ENCODE assay signal across 15 mouse cellular contexts in genomic region chr10:76447406-76448229, GRCm38 (mm10). TPM values are rescaled to one million over a fixed set of nuclear protein-coding genes. Genes with fewer than 3 reads are reported as not detected.
A peak's percentile ranks its signal among the peaks of the same experiment; 100 is the strongest.
DNase-seq lines count a peak whose midpoint lies in the region; ATAC-seq and TF ChIP-seq lines count a peak whose summit lies in the region.
"Had no signal": no experiment of that assay in that cellular context is flagged by ENCODE, and none has a peak within 500 bp of the region (broad histone marks: within the 10 kb centered on the region; RNA-seq: fewer than 3 reads in every experiment).

No protein-coding gene starts in this region.

- H3K4me1 ChIP-seq in limb, embryonic 14.5 days (ENCODE audit: control insufficient read depth, insufficient read depth, low read length): peaks cover 10% of the 10 kb centered on the region; the same call in 1 of the 2 replicates
- peaks cover 12% of the 10 kb centered on the region for H3K4me1 ChIP-seq in limb, embryonic 10.5 days
- H3K4me1 ChIP-seq in intestine, embryonic 15.5 days (replicated peaks): peaks cover 8% of the 10 kb centered on the region; the same call in 1 of the 2 replicates

- no peak for DNase-seq in limb, embryonic 14.5 days (ENCODE audit: low spot score)
- no peak for DNase-seq in limb, embryonic 10.5 days (ENCODE audit: low spot score)
- peak; percentile 75 for DNase-seq in gastrocnemius, adult 2 months
- peak; percentile 62 to 70 for DNase-seq in heart, postnatal 10 days
- peak; percentile 90 for DNase-seq in lung, postnatal 36 days
- no peak for DNase-seq in right cerebral cortex, postnatal 4 days
- DNase-seq: layer of hippocampus, adult 9-11 months; retina, postnatal 1 day had no signal

- no peak overlapping the region for H3K4me2 ChIP-seq in limb, embryonic 14.5 days (replicated peaks; ENCODE audit: low read depth, low read length, severe bottlenecking)
- H3K4me2 ChIP-seq in intestine, embryonic 15.5 days (replicated peaks): no peak overlapping the region

- no peak for TF ChIP-seq POLR2A in limb, embryonic 14.5 days (IDR thresholded peaks at IDR 0.05; ENCODE audit: borderline replicate concordance, extremely low read depth, insufficient read depth, insufficient read length)

- 69% methylated on average over 15 of the region's 15 CpGs for WGBS in limb, embryonic 14.5 days
- 83% methylated on average over 15 of the region's 15 CpGs for WGBS in limb, embryonic 10.5 days
- 75% methylated on average over 15 of the region's 15 CpGs for WGBS in intestine, embryonic 15.5 days

- 0 out of 2 replicates have a peak overlapping the region, but pooled peaks have one; percentile 12 for H3K9ac ChIP-seq in limb, embryonic 14.5 days (ENCODE audit: low read depth, low read length, severe bottlenecking)
- no peak overlapping the region for H3K9ac ChIP-seq in intestine, embryonic 15.5 days
- H3K9ac ChIP-seq: liver, embryonic 14.5 days had no signal

- H3K27ac ChIP-seq in limb, embryonic 14.5 days (replicated peaks; ENCODE audit: low read depth, low read length): no peak overlapping the region
- no peak overlapping the region for H3K27ac ChIP-seq in limb, embryonic 10.5 days
- peak overlapping the region; percentile 89 for H3K27ac ChIP-seq in gastrocnemius, adult 2 months
- no peak overlapping the region for H3K27ac ChIP-seq in intestine, embryonic 15.5 days
- H3K27ac ChIP-seq: liver, embryonic 14.5 days had no signal

- no peak overlapping the region for H3K4me3 ChIP-seq in limb, embryonic 14.5 days (replicated peaks; ENCODE audit: low read length)
- no peak overlapping the region for H3K4me3 ChIP-seq in limb, embryonic 10.5 days
- peak overlapping the region; percentile 5; the same call in 1 of the 2 replicates for H3K4me3 ChIP-seq in gastrocnemius, adult 2 months
- no peak overlapping the region for H3K4me3 ChIP-seq in intestine, embryonic 15.5 days (replicated peaks)

- H3K27me3 ChIP-seq in limb, embryonic 14.5 days (ENCODE audit: control insufficient read depth, insufficient read depth, low read length): no peaks in the 10 kb centered on the region
- H3K27me3 ChIP-seq in limb, embryonic 10.5 days (ENCODE audit: low read depth, poor library complexity, severe bottlenecking): no peaks in the 10 kb centered on the region
- no peaks in the 10 kb centered on the region for H3K27me3 ChIP-seq in intestine, embryonic 15.5 days (replicated peaks)

- no peaks in the 10 kb centered on the region for H3K36me3 ChIP-seq in limb, embryonic 14.5 days (ENCODE audit: control insufficient read depth, insufficient read depth, low read length)
- no peaks in the 10 kb centered on the region for H3K36me3 ChIP-seq in limb, embryonic 10.5 days
- no peaks in the 10 kb centered on the region for H3K36me3 ChIP-seq in intestine, embryonic 15.5 days

- no peak for ATAC-seq in limb, embryonic 14.5 days (ENCODE audit: low FRiP score, low read depth)
- no peak for ATAC-seq in intestine, embryonic 15.5 days
- ATAC-seq in activated CD4-positive, CD25-positive, alpha-beta regulatory T cell, adult 4 months: no peak
- ATAC-seq: CD4-positive, CD25-positive, alpha-beta regulatory T cell, adult 4 months; forebrain, embryonic 16.5 days had no signal

- intact Hi-C loops in gastrocnemius, adult 2 months (cut with DNase I): no loop called here
- intact Hi-C loops in heart, postnatal 10 days (cut with DNase I): no loop called here

- H3K9me3 ChIP-seq in limb, embryonic 14.5 days (ENCODE audit: control insufficient read depth, low read length): no peaks in the 10 kb centered on the region
- no peaks in the 10 kb centered on the region for H3K9me3 ChIP-seq in limb, embryonic 10.5 days (replicated peaks)
- H3K9me3 ChIP-seq in intestine, embryonic 15.5 days: no peaks in the 10 kb centered on the region

- TF ChIP-seq CTCF in gastrocnemius, adult 2 months (IDR thresholded peaks at IDR 0.05): no peak

RNA-seq across cellular contexts. Expression of gene 2610028H24Rik, which starts 1.3 kb away (rescaled TPM):
- polyA plus RNA-seq in limb, embryonic 14.5 days (2012; rRNA removed): not detected in 2 replicates
- not detected in 2 replicates for polyA plus RNA-seq in limb, embryonic 14.5 days (2014; fragmentation: Nextera tagmentation; extraction: Ambion mirVana)
- polyA plus RNA-seq in limb, embryonic 10.5 days (2016; fragmentation: Nextera tagmentation; extraction: Ambion mirVana): not detected in 2 replicates
- total RNA-seq in gastrocnemius, adult 2 months (2021): under 1 TPM in 1 of 2 experiments, not detected in 1; 0.22 TPM
- under 1 TPM; 0.22 to 0.50 TPM for total RNA-seq in heart, postnatal 10 days (2021)
- polyA plus RNA-seq in intestine, embryonic 15.5 days (2015; fragmentation: Nextera tagmentation; extraction: Ambion mirVana): not detected in 2 replicates
- polyA plus RNA-seq in activated CD4-positive, CD25-positive, alpha-beta regulatory T cell, adult 4 months (2017; shearing (Covaris generic)): not detected
- total RNA-seq: common myeloid progenitor, adult 5-6 weeks had no signal
- polyA plus RNA-seq: forebrain, embryonic 16.5 days; liver, embryonic 14.5 days had no signal

RNA-seq across cellular contexts. Expression of gene Pcnt, which starts 5.0 kb away (rescaled TPM):
- 27.9 and 32.8 TPM in 2 replicates for polyA plus RNA-seq in limb, embryonic 14.5 days (2012; rRNA removed)
- polyA plus RNA-seq in limb, embryonic 14.5 days (2014; fragmentation: Nextera tagmentation; extraction: Ambion mirVana): 17.2 and 17.3 TPM in 2 replicates
- 26.8 and 28.9 TPM in 2 replicates for polyA plus RNA-seq in limb, embryonic 10.5 days (2016; fragmentation: Nextera tagmentation; extraction: Ambion mirVana)
- 10 to 100 TPM; 68.0 to 78.4 TPM for total RNA-seq in gastrocnemius, adult 2 months (2021)
- total RNA-seq in heart, postnatal 10 days (2021): 10 to 100 TPM; 30.0 to 36.4 TPM
- 11.2 and 11.7 TPM in 2 replicates for polyA plus RNA-seq in intestine, embryonic 15.5 days (2015; fragmentation: Nextera tagmentation; extraction: Ambion mirVana)
- 10 to 100 TPM; 12.5 to 13.3 TPM for polyA plus RNA-seq in activated CD4-positive, CD25-positive, alpha-beta regulatory T cell, adult 4 months (2017; shearing (Covaris generic))

RNA-seq across cellular contexts. Expression of gene AC141477.1, which starts 7.4 kb away (rescaled TPM):
- not detected in 2 replicates for polyA plus RNA-seq in limb, embryonic 14.5 days (2012; rRNA removed)
- not detected in 2 replicates for polyA plus RNA-seq in limb, embryonic 14.5 days (2014; fragmentation: Nextera tagmentation; extraction: Ambion mirVana)
- polyA plus RNA-seq in limb, embryonic 10.5 days (2016; fragmentation: Nextera tagmentation; extraction: Ambion mirVana): 2.3 TPM in 1 of 2 replicates, not detected in the other
- not detected for total RNA-seq in gastrocnemius, adult 2 months (2021)
- not detected for total RNA-seq in heart, postnatal 10 days (2021)
- 2.0 TPM in 1 of 2 replicates, not detected in the other for polyA plus RNA-seq in intestine, embryonic 15.5 days (2015; fragmentation: Nextera tagmentation; extraction: Ambion mirVana)
- polyA plus RNA-seq in activated CD4-positive, CD25-positive, alpha-beta regulatory T cell, adult 4 months (2017; shearing (Covaris generic)): 1 to 10 TPM in 1 of 2 experiments, not detected in 1; 3.0 TPM
- polyA plus RNA-seq: forebrain, embryonic 16.5 days; liver, embryonic 14.5 days; testis, adult 2 months had no signal

RNA-seq across cellular contexts. Expression of gene Mcm3ap, which starts 21.1 kb away (rescaled TPM):
- polyA plus RNA-seq in limb, embryonic 14.5 days (2012; rRNA removed): 45.6 and 46.4 TPM in 2 replicates
- polyA plus RNA-seq in limb, embryonic 14.5 days (2014; fragmentation: Nextera tagmentation; extraction: Ambion mirVana): 65.8 and 75.2 TPM in 2 replicates
- polyA plus RNA-seq in limb, embryonic 10.5 days (2016; fragmentation: Nextera tagmentation; extraction: Ambion mirVana): 78.7 and 79.1 TPM in 2 replicates
- total RNA-seq in gastrocnemius, adult 2 months (2021): 10 to 100 TPM; 18.0 to 23.8 TPM
- 10 to 100 TPM; 34.4 to 36.0 TPM for total RNA-seq in heart, postnatal 10 days (2021)
- polyA plus RNA-seq in intestine, embryonic 15.5 days (2015; fragmentation: Nextera tagmentation; extraction: Ambion mirVana): 37.3 and 42.1 TPM in 2 replicates
- 10 to 100 TPM; 41.6 to 57.9 TPM for polyA plus RNA-seq in activated CD4-positive, CD25-positive, alpha-beta regulatory T cell, adult 4 months (2017; shearing (Covaris generic))

RNA-seq across cellular contexts. Expression of gene Ybey, which starts 21.3 kb away (rescaled TPM):
- 3.2 and 3.5 TPM in 2 replicates for polyA plus RNA-seq in limb, embryonic 14.5 days (2012; rRNA removed)
- 4.3 TPM in 2 replicates for polyA plus RNA-seq in limb, embryonic 14.5 days (2014; fragmentation: Nextera tagmentation; extraction: Ambion mirVana)
- 11.5 and 11.6 TPM in 2 replicates for polyA plus RNA-seq in limb, embryonic 10.5 days (2016; fragmentation: Nextera tagmentation; extraction: Ambion mirVana)
- total RNA-seq in gastrocnemius, adult 2 months (2021): 1 to 10 TPM; 3.7 to 5.0 TPM
- 1 to 10 TPM; 3.5 to 3.6 TPM for total RNA-seq in heart, postnatal 10 days (2021)
- 5.3 and 5.5 TPM in 2 replicates for polyA plus RNA-seq in intestine, embryonic 15.5 days (2015; fragmentation: Nextera tagmentation; extraction: Ambion mirVana)
- 1 to 10 TPM; 2.6 to 3.0 TPM for polyA plus RNA-seq in activated CD4-positive, CD25-positive, alpha-beta regulatory T cell, adult 4 months (2017; shearing (Covaris generic))

Comparison
In these comparisons a context has a peak if more than half of its experiments do, and no peak if none do; other contexts are left out.
1. DNase-seq: peak in gastrocnemius, adult 2 months (single experiment), heart, postnatal 10 days (2 of 2) and lung, postnatal 36 days (single experiment); none in limb, embryonic 14.5 days (single experiment), limb, embryonic 10.5 days (single experiment) and right cerebral cortex, postnatal 4 days (single experiment).